Mouse (Mus musculus) embryonic fibroblast, embryonic 13.5 days (primary cell): ENCODE measurements around the gene Eml4.

Experiments used
- CTCF ChIP-seq: IDR thresholded peaks from 2 replicates; pipeline ENCODE4 v1.5.1; 2011; ENCODE audit warnings: mild to moderate bottlenecking, control low read depth, low read length, moderate library complexity, borderline replicate concordance; ENCODE audit not compliant: insufficient read depth
- POLR2A ChIP-seq: IDR thresholded peaks from 2 replicates; pipeline ENCODE4 v1.6.1; 2011; ENCODE audit warnings: low read depth, mild to moderate bottlenecking, control low read depth, low read length, moderate library complexity

- TF ChIP-seq CTCF (no peak), POLR2A (no peak)
These were observed 28.0 kb upstream of the Eml4 start for GRCm38 (mm10) chr17:83322621-83323335.
